Mouse (Mus musculus) midbrain, embryonic 10.5 days (tissue): ENCODE measurements at regions not wholly inside any gene's neighbourhood (a gene's known extent, or its start where the extent isn't known, plus 50 kb on each side); places are given as distances from the start of the nearest gene placed in this dataset.

Source experiments
- DNase-seq: peaks from one replicate; pipeline ENCODE4 v3.0.0-alpha.2; 2017; ENCODE audit warnings: low spot score
- H3K27ac ChIP-seq: fragments of 300-500 bp; sonication (generic); replicated peaks from 2 replicates; pipeline ENCODE4 v1.5.1; 2016; ENCODE audit warnings: mild to moderate bottlenecking
- H3K27me3 ChIP-seq: fragments of 300-500 bp; sonication (generic); 2 replicates; pipeline ENCODE4 v1.6.1; 2016; ENCODE audit warnings: low read depth, mild to moderate bottlenecking; ENCODE audit not compliant: poor library complexity, severe bottlenecking
- H3K36me3 ChIP-seq: fragments of 300-500 bp; sonication (generic); 2 replicates; pipeline ENCODE4 v1.6.1; 2016; ENCODE audit warnings: mild to moderate bottlenecking, moderate library complexity
- H3K4me1 ChIP-seq: fragments of 300-500 bp; sonication (generic); 2 replicates; pipeline ENCODE4 v1.6.1; 2016
- H3K4me3 ChIP-seq: fragments of 300-500 bp; sonication (generic); 2 replicates; pipeline ENCODE4 v1.5.1; 2016; ENCODE audit warnings: mild to moderate bottlenecking, moderate library complexity
- H3K9me3 ChIP-seq: fragments of 300-500 bp; sonication (generic); replicated peaks from 2 replicates; pipeline ENCODE4 v1.6.1; 2016; ENCODE audit warnings: mild to moderate bottlenecking
- WGBS: fragments of 180-500 bp; shearing (Covaris S2); methylation state at CpG from one replicate; pipeline ENCODE4 v1.1.7; 2016; 5-methylcytosine and 5-hydroxymethylcytosine counted together

DNA sequence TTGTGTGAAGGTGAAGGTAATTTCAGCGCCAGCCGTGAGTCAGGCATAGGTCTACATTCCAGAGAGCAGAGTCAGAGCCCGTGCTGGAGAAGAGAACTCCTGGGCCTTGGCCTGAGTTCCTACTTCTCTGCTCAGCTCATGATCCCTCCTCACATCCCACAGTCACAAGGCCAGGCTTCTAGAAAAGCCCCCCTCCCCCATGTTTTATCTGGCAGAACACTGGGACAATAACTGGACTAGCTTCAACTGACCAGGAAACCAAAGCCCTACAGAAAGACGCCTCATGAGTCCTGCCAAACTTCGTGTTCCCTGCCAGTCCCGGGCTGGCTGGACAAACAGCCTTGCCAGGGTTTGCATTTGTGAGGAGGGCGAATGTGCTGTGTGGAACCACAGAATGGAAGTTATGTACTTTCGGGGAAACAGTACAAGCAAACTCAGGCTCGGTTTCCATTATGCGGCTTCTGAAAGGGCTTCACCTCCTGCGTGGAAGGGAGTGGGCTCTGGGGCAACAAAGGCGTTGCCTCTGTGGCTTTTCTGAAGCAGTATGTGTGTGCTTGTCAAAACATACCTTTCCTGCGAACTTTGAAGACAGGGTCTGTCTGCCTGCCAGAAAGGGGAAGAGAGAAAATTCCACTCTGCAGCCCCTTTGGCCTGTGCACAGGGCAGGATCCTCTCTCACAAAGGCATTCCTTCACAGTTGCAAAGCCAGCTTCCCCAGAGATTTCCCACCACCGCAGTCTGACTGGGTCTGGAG is 168.1 kb downstream of the Rpl14 start:
- 0 out of 2 replicates have a peak, but pooled peaks cover 8% of the 10 kb centered on the region for H3K27me3 ChIP-seq
- 57% methylated on average over 14 of the region's 14 CpGs for WGBS
- H3K4me3 ChIP-seq: no peak overlapping the region
- DNase-seq: no peak
- peaks cover 31% of the 10 kb centered on the region for H3K4me1 ChIP-seq
- H3K9me3 ChIP-seq: no peaks in the 10 kb centered on the region
- peak overlapping the region; percentile 78 for H3K27ac ChIP-seq
- no peaks in the 10 kb centered on the region for H3K36me3 ChIP-seq

DNA sequence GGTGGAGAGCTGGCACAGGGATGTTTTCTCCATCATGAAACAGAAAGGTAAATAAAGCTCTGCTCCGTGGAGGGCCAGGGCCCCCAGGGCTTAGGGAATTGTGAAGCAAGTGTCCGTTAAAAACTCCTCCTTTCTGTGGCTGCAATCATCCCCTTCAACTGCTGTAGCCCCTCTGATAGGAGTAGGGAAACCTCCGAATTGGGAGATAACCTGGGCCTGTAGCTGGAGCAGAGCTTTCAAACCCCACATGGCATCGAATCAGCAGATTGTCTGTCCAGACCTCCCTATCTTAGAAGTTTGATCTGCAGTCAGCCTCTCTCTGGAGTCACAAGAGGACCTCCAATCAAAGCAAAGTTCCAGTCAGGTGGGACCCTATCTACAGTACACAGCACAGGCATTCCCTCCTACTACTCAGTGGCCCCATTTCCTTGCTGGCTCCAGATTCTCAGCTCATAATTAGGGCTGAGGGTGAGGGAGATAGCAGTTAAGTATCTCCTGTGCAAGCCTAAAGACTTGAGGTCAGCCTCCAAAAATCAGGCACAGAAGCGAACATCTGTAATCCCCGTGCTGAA is 168.8 kb downstream of the Rpl14 start:
- H3K27me3 ChIP-seq: 0 out of 2 replicates have a peak, but pooled peaks cover 8% of the 10 kb centered on the region
- H3K4me1 ChIP-seq: peaks cover 24% of the 10 kb centered on the region
- no peak overlapping the region for H3K4me3 ChIP-seq
- H3K27ac ChIP-seq: peak overlapping the region; percentile 78
- no peaks in the 10 kb centered on the region for H3K36me3 ChIP-seq
- H3K9me3 ChIP-seq: no peaks in the 10 kb centered on the region
- WGBS: 51% methylated on average over 6 of the region's 6 CpGs
- no peak for DNase-seq

DNA sequence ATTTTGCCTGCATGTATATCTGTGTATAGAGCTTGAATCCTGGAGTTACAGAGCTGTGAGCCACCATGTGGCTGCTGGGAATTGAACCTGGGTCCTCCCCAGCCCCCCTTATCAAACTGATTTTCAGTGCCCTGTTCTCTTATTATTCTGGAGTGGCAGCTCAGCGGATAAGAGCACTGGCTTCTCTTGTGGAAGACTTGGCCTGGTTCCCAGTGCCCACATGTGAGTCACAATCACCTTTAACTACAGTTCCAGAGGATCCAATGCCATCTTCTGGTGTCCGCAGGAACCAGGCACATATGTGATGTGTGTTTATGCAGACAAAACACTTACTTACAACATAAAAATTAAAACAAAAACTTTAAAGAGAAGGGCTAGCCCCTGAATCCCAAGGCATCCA is 170.3 kb downstream of the Rpl14 start:
- Histone ChIP-seq H3K27ac (no peak overlapping the region), H3K4me1 (peaks cover 20% of the 10 kb centered on the region), H3K36me3 (no peaks in the 10 kb centered on the region), H3K4me3 (no peak overlapping the region), H3K9me3 (no peaks in the 10 kb centered on the region), H3K27me3 (no peaks in the 10 kb centered on the region)
- WGBS: 87% methylated on average over 2 of the region's 2 CpGs
- DNase-seq: no peak

DNA sequence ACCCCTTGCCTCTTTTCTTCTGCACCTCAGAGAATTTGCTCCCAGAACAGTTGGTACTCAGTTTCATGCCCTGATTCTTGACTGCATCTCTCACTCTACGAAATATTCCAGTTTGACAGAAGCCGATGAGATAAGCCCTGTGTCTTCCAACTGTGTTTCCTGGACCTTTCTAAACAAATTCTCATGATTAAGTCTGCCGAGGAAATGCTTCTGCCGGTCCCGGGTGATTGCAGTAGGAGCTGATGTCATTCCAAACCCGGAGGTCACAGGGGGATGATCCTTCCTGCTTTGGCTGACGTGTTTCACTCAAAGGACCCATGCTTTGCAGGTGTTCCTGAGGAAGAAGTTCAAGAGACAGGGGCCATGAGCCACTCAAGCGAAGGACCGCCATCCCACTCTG is 172.2 kb downstream of the Rpl14 start:
- H3K27ac ChIP-seq: no peak overlapping the region
- no peak for DNase-seq
- peaks cover 16% of the 10 kb centered on the region for H3K4me1 ChIP-seq
- H3K27me3 ChIP-seq: no peaks in the 10 kb centered on the region
- H3K9me3 ChIP-seq: no peaks in the 10 kb centered on the region
- 87% methylated on average over 9 of the region's 9 CpGs for WGBS
- H3K4me3 ChIP-seq: no peak overlapping the region
- no peaks in the 10 kb centered on the region for H3K36me3 ChIP-seq

DNA sequence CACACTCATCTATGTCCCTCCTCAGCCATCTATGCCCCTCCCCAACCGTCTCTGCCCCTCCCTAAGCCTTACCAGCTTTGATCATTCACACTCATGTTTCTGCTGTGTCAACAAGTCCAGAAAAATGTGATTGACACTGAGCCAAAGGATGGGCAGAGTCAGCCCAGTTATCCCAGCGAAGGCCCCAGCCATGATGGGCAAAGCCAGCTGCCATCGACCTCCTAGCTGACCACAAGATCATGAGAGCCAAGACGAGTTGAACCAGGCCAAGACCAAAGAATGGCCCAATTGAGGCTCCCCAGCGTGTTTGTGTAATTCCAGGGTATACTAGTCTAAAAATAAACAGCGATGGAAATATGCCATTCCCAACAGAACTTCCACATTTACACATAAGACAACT is 174.4 kb downstream of the Rpl14 start:
- DNase-seq: no peak
- 0 out of 2 replicates have a peak, but pooled peaks cover 2% of the 10 kb centered on the region for H3K9me3 ChIP-seq
- H3K27ac ChIP-seq: no peak overlapping the region
- H3K4me3 ChIP-seq: no peak overlapping the region
- WGBS: 83% methylated on average over 6 of the region's 6 CpGs
- no peaks in the 10 kb centered on the region for H3K27me3 ChIP-seq
- H3K4me1 ChIP-seq: no peaks in the 10 kb centered on the region
- H3K36me3 ChIP-seq: no peaks in the 10 kb centered on the region

DNA sequence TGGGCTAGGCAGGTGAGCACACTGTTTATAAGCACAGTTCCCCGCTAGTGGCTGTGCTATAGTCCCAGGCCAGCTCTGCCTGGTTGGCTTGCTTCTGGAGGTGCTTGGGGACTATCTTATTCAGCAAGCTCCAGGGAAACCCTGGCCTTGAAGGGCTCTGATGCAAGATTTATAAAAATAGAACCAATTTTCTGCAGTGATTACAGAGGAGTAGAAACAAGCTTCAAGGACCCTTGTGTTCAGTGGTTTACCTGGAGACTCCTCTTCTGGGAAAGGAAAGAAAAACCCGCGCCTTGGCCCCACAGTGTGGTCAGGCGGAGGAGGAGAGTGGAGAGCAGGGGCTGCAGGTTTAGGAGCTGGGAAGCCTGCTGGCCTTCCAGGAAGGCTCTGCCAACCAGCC is 178.2 kb upstream of the Ctnnb1 start:
- Histone ChIP-seq H3K27ac (no peak overlapping the region), H3K9me3 (0 out of 2 replicates have a peak, but pooled peaks cover 2% of the 10 kb centered on the region), H3K27me3 (no peaks in the 10 kb centered on the region), H3K4me3 (no peak overlapping the region), H3K36me3 (no peaks in the 10 kb centered on the region), H3K4me1 (peaks cover 9% of the 10 kb centered on the region)
- WGBS: 88% methylated on average over 4 of the region's 4 CpGs
- DNase-seq: no peak

DNA sequence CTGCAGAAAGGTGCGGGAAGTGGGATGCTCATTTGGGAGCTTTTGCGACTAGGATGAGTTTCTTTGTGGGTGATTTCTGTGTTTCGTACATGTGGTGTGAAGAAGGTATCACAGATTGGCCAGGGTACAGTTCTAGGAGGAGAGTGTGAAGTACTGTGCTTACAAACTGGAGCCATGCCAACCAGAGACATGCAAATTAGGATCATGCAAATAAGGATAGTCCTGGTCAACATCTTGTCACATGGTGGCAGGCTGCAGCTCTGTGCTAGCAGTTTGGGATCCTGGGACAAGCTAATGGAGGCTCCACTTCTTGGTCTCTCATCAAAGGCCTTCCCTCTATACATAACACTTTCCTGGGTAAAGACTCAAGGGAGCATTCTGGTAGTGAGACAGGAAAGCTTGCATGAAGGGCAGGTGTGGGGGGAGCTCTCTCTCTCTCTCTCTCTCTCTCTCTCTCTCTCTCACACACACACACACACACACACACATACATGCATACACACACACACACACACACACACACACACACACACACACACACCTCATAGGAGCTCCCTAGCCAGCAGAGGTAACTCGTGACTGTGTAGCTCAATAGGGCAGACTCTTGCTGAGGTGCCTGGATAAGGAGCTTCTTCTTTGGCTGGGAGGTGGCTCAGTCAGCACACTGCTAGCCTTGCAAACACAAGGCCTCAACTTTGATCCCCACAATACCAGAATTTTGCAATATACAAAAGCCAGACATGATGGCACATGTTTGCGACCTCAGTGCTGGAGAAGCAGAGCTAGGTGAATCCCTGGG is 177.1 kb upstream of the Ctnnb1 start:
- no peaks in the 10 kb centered on the region for H3K27me3 ChIP-seq
- H3K36me3 ChIP-seq: no peaks in the 10 kb centered on the region
- H3K9me3 ChIP-seq: 0 out of 2 replicates have a peak, but pooled peaks cover 5% of the 10 kb centered on the region
- peaks cover 9% of the 10 kb centered on the region for H3K4me1 ChIP-seq
- DNase-seq: no peak
- H3K4me3 ChIP-seq: no peak overlapping the region
- WGBS: 84% methylated on average over 5 of the region's 5 CpGs
- no peak overlapping the region for H3K27ac ChIP-seq

DNA sequence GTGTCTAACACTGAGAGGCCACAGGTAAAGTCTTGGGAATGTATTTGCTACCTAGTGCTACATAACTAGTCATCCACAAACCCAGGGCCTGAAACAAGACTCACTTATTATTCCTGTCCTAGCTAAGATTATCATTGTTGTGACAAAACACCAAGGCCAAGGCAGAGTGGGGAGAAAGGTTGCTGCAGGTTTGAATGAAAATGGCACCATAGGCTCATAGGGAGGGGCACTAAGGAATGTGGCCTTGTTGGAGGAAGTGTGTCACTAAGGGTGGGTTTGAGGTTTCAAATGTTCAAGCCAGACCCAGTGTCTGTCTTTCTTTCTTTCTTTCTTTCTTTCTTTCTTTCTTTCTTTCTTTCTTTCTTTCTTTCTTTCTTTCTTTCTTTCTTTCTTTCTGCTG is 174.9 kb upstream of the Ctnnb1 start:
- Histone ChIP-seq H3K36me3 (no peaks in the 10 kb centered on the region), H3K4me1 (peaks cover 9% of the 10 kb centered on the region), H3K27me3 (no peaks in the 10 kb centered on the region), H3K9me3 (0 out of 2 replicates have a peak, but pooled peaks cover 5% of the 10 kb centered on the region), H3K4me3 (no peak overlapping the region), H3K27ac (no peak overlapping the region)
- no peak for DNase-seq

DNA sequence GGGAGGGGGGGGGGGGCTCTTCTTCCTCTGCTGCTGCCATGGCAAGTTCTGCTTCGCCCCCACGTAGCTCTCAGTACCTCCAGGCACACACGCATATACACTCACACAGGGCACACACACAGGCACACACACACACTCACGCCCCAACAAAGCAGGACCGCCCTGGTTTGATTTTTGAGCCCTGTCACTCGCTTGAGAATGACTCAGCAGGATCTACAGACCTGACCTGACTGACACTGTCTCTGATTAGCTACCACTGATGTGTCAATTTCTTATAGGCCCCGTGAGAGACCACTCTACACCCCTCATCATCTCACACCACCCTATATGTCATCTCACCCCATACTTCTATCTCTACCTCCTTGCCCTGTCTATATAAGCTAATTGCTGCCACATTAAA is 173.5 kb upstream of the Ctnnb1 start:
- no peaks in the 10 kb centered on the region for H3K36me3 ChIP-seq
- no peak for DNase-seq
- peaks cover 17% of the 10 kb centered on the region for H3K4me1 ChIP-seq
- WGBS: 93% methylated on average over 7 of the region's 7 CpGs
- H3K27ac ChIP-seq: no peak overlapping the region
- no peak overlapping the region for H3K4me3 ChIP-seq
- 0 out of 2 replicates have a peak, but pooled peaks cover 2% of the 10 kb centered on the region for H3K9me3 ChIP-seq
- no peaks in the 10 kb centered on the region for H3K27me3 ChIP-seq

DNA sequence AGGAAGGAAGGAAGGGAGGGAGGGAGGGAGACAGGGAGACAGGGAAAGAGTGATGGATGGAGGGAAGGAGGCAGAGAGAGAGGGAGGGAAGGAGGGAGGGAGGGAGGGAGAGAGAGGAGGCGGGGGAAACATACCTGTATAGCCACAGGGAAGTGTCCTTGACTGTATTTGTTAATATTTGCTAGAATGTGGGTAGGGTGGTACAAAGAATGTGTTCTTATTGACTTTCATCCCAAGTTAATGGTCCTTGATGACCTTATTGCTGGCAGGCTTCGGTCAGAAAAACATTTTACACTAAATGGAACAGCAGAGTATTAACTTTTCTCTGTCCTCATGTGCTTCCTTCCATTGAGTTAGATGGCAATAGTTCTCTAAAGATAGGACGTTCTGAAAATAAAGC is 171.0 kb upstream of the Ctnnb1 start:
- Histone ChIP-seq H3K9me3 (0 out of 2 replicates have a peak, but pooled peaks cover 2% of the 10 kb centered on the region), H3K36me3 (no peaks in the 10 kb centered on the region), H3K27ac (no peak overlapping the region), H3K27me3 (no peaks in the 10 kb centered on the region), H3K4me1 (peaks cover 15% of the 10 kb centered on the region), H3K4me3 (no peak overlapping the region)
- no peak for DNase-seq
- 89% methylated on average over 3 of the region's 3 CpGs for WGBS

DNA sequence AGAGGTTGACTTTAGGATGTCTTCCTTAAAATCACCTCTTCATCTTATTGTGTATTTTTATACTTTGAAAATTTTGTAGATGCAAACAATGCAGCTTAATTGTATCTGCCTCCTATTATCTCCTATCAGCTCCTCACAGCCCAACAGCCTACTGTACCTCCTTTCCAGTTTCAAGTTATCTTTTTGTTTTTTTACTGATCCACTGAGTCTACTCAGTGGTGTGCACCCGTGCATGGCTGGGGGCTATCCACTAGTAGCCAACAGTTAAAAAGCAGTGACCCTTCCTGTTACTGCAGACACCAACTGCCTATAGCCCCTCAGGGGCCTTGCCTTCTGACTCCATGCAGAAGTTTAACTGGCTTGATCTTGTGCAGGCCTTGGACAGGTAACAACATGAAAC is 170.4 kb upstream of the Ctnnb1 start:
- Histone ChIP-seq H3K27ac (no peak overlapping the region), H3K36me3 (no peaks in the 10 kb centered on the region), H3K4me1 (peaks cover 11% of the 10 kb centered on the region), H3K27me3 (no peaks in the 10 kb centered on the region), H3K9me3 (0 out of 2 replicates have a peak, but pooled peaks cover 2% of the 10 kb centered on the region), H3K4me3 (no peak overlapping the region)
- 85% methylated on average over 1 of the region's 1 CpGs for WGBS
- DNase-seq: no peak

DNA sequence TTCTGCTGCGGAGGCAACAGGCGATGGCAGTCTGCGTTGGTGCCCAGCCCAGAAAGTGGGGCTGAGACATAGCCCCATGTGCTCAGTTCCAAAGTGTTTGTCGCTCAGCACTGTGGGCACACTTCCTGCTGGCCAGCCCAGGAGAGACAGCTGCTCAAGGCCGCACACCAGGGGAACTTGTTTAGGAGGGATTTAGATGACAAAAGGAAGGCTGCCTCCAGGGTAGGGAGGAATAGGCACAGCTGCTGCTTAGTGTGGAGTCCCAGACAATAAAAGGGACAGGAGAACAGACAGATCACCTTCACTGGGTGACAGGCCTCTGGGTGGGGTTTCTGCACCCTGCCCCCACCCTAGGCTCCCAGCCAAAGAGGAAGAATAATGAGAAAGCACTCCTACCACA is 169.2 kb upstream of the Ctnnb1 start:
- DNase-seq: peak; percentile 43

DNA sequence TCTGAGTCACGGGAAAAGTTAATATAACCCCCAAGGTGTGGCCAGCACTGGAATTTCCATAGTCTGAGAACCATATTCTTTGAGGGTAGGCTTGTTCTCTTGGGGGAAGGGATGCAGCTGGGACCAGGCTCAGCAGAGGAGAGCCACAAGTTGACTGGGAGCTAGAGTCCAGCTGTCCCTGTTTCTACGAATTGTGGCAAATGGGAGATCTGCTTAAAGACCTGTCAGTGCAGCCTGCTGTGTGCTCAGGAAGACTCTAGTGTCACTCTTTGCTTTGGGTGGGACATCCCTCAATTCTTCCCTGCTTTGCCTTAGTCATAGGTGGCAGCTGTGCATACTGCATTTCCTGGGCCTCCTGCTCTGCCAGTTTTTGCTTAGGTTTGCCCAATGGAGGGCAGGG is 165.2 kb upstream of the Ctnnb1 start:
- WGBS: 80% methylated on average over 2 of the region's 2 CpGs
- H3K9me3 ChIP-seq: no peaks in the 10 kb centered on the region
- no peak overlapping the region for H3K27ac ChIP-seq
- H3K27me3 ChIP-seq: no peaks in the 10 kb centered on the region
- DNase-seq: no peak
- peaks cover 9% of the 10 kb centered on the region for H3K4me1 ChIP-seq
- no peaks in the 10 kb centered on the region for H3K36me3 ChIP-seq
- H3K4me3 ChIP-seq: no peak overlapping the region

More for the DNA sequence above, 169.2 kb upstream of the Ctnnb1 start:
- peaks cover 9% of the 10 kb centered on the region for H3K4me1 ChIP-seq
- H3K4me3 ChIP-seq: no peak overlapping the region
- no peaks in the 10 kb centered on the region for H3K27me3 ChIP-seq
- 0 out of 2 replicates have a peak, but pooled peaks cover 2% of the 10 kb centered on the region for H3K9me3 ChIP-seq
- no peaks in the 10 kb centered on the region for H3K36me3 ChIP-seq
- H3K27ac ChIP-seq: peak overlapping the region; percentile 60
- WGBS: 43% methylated on average over 5 of the region's 5 CpGs
